Mouse (Mus musculus) neural tube, embryonic 14.5 days (tissue): ENCODE results near the gene Rab8b. TPM values are rescaled to one million over a fixed set of nuclear protein-coding genes. Genes with fewer than 3 reads are reported as not detected.
A peak's percentile ranks its signal among the peaks of the same experiment; 100 is the strongest.

Experiments
- ATAC-seq: fragments of 200-750 bp; cut with Nextera tagmentation; 2 replicates; pipeline ENCODE4 v1.8.0; 2017; ENCODE audit warnings: low read depth, mild to moderate bottlenecking, moderate TSS enrichment, moderate library complexity
- H3K27ac ChIP-seq: fragments of 300-500 bp; sonication (generic); 2 replicates; pipeline ENCODE4 v1.5.1; 2014; ENCODE audit warnings: low read depth, mild to moderate bottlenecking, control low read depth, low read length, moderate library complexity, mixed read lengths
- H3K27me3 ChIP-seq: fragments of 300-500 bp; sonication (generic); 2 replicates; pipeline ENCODE4 v1.6.1; 2014; ENCODE audit warnings: low read length; ENCODE audit not compliant: control insufficient read depth, insufficient read depth
- H3K36me3 ChIP-seq: fragments of 300-500 bp; sonication (generic); 2 replicates; pipeline ENCODE4 v1.6.1; 2014; ENCODE audit warnings: low read length, mixed read lengths; ENCODE audit not compliant: control insufficient read depth, insufficient read depth
- H3K4me1 ChIP-seq: fragments of 300-500 bp; sonication (generic); 2 replicates; pipeline ENCODE4 v1.6.1; 2014; ENCODE audit warnings: low read length; ENCODE audit not compliant: control insufficient read depth, insufficient read depth
- H3K4me2 ChIP-seq: fragments of 300-500 bp; sonication (generic); 2 replicates; pipeline ENCODE4 v1.6.1; 2014; ENCODE audit warnings: mild to moderate bottlenecking, low read depth, low read length, control low read depth
- H3K4me3 ChIP-seq: fragments of 300-500 bp; sonication (generic); 2 replicates; pipeline ENCODE4 v1.5.1; 2014; ENCODE audit warnings: low read depth, low read length, control low read depth, mixed read lengths
- H3K9ac ChIP-seq: fragments of 300-500 bp; sonication (generic); replicated peaks from 2 replicates; pipeline ENCODE4 v1.6.1; 2014; ENCODE audit warnings: low read depth, mild to moderate bottlenecking, control low read depth, low read length, mixed read lengths
- H3K9me3 ChIP-seq: fragments of 300-500 bp; sonication (generic); 2 replicates; pipeline ENCODE4 v1.6.1; 2016; ENCODE audit warnings: low read length; ENCODE audit not compliant: control insufficient read depth
- WGBS: fragments of 180-500 bp; shearing (Covaris S2); extraction: QIAGEN DNeasy Blood & Tissue Kit; methylation state at CpG from one replicate; pipeline ENCODE4 v1.1.7; 2014; 5-methylcytosine and 5-hydroxymethylcytosine counted together
- polyA plus RNA-seq: library from polyadenylated mRNA; unstranded; fragments of >200 nt; fragmentation: Nextera tagmentation; extraction: Ambion mirVana; gene quantifications from 2 replicates; pipeline ENCODE4 v1.2.1, GENCODE M21; 2014

The Rab8b gene
- polyA plus RNA-seq, 1 experiment from 2014 or later, result 35.5 TPM

GRCm38 (mm10) chr9:66886366-66886765, 33.1 kb downstream of the Rab8b start:
- Histone ChIP-seq H3K27ac (0 out of 2 replicates have a peak overlapping the region, but pooled peaks have one; percentile 22), H3K36me3 (no peaks in the 10 kb centered on the region), H3K27me3 (no peaks in the 10 kb centered on the region), H3K4me1 (peaks cover 13% of the 10 kb centered on the region), H3K9me3 (no peaks in the 10 kb centered on the region), H3K9ac (no peak overlapping the region), H3K4me3 (no peak overlapping the region), H3K4me2 (no peak overlapping the region)
- 56% methylated on average over 3 of the region's 3 CpGs for WGBS
- ATAC-seq, result no peak

DNA sequence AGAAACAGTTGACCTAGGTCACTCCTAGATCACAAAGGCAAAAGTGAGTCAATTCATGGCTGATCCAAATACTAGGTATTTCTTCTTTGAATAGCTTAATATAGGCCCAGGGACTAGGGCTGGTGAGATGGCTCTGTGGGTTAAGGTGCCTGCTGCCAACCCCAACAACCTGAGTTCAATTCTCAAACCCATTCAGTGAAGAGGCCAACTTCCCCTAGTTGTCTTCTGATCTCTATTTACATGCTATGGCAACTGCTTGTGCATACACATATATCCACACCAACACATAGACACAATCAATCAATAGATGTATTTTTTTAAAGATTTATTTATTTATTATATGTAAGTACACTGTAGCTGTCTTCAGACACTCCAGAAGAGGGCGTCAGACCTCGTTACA, 34.9 kb downstream of the Rab8b start:
- H3K27ac ChIP-seq, result no peak overlapping the region
- no peaks in the 10 kb centered on the region for H3K36me3 ChIP-seq
- H3K4me2 ChIP-seq, result no peak overlapping the region
- no peak overlapping the region for H3K9ac ChIP-seq
- WGBS, result 85% methylated on average over 2 of the region's 2 CpGs
- H3K9me3 ChIP-seq, result no peaks in the 10 kb centered on the region
- H3K4me3 ChIP-seq, result no peak overlapping the region
- no peaks in the 10 kb centered on the region for H3K27me3 ChIP-seq
- no peak for ATAC-seq
- peaks cover 13% of the 10 kb centered on the region for H3K4me1 ChIP-seq

DNA sequence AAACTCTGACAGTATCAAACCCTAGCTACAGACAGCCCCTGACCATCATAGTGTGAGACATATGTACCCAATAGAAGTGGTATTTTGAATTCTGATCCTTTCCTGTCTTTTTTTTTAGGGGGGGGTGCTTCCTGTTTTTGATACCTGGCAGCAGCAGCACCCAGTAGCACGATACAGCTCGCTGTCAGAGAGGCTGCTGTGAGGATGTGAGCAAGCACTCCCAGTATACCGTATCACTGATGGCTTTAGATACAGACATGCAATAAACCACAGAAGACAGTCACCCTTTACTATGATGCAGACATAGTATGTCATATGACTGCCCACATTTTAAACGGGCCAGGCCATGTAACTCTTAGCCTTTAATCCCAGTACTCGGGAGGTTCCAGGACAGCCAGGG, 36.0 kb downstream of the Rab8b start:
- no peak overlapping the region for H3K4me3 ChIP-seq
- no peak for ATAC-seq
- H3K9me3 ChIP-seq, result no peaks in the 10 kb centered on the region
- no peak overlapping the region for H3K27ac ChIP-seq
- H3K9ac ChIP-seq, result no peak overlapping the region
- WGBS, result 91% methylated on average over 5 of the region's 5 CpGs
- no peaks in the 10 kb centered on the region for H3K36me3 ChIP-seq
- no peak overlapping the region for H3K4me2 ChIP-seq
- H3K4me1 ChIP-seq, result peaks cover 13% of the 10 kb centered on the region
- no peaks in the 10 kb centered on the region for H3K27me3 ChIP-seq

- peaks cover 9% of the 10 kb centered on the region for H3K4me1 ChIP-seq
- WGBS, result 76% methylated on average over 8 of the region's 8 CpGs
- no peak overlapping the region for H3K4me2 ChIP-seq
- no peak for ATAC-seq
- H3K36me3 ChIP-seq, result no peaks in the 10 kb centered on the region
- no peaks in the 10 kb centered on the region for H3K27me3 ChIP-seq
- no peak overlapping the region for H3K9ac ChIP-seq
- H3K9me3 ChIP-seq, result no peaks in the 10 kb centered on the region
- no peak overlapping the region for H3K4me3 ChIP-seq
- no peak overlapping the region for H3K27ac ChIP-seq
Measured at GRCm38 (mm10) chr9:66882406-66882821, 37.1 kb downstream of the Rab8b start.

- Histone ChIP-seq H3K9me3 (no peaks in the 10 kb centered on the region), H3K27ac (no peak overlapping the region), H3K4me3 (no peak overlapping the region), H3K4me1 (peaks cover 3% of the 10 kb centered on the region), H3K36me3 (no peaks in the 10 kb centered on the region), H3K4me2 (no peak overlapping the region), H3K27me3 (no peaks in the 10 kb centered on the region), H3K9ac (no peak overlapping the region)
- 82% methylated on average over 3 of the region's 3 CpGs for WGBS
- no peak for ATAC-seq
Measured at GRCm38 (mm10) chr9:66881858-66882257, 37.6 kb downstream of the Rab8b start.

DNA sequence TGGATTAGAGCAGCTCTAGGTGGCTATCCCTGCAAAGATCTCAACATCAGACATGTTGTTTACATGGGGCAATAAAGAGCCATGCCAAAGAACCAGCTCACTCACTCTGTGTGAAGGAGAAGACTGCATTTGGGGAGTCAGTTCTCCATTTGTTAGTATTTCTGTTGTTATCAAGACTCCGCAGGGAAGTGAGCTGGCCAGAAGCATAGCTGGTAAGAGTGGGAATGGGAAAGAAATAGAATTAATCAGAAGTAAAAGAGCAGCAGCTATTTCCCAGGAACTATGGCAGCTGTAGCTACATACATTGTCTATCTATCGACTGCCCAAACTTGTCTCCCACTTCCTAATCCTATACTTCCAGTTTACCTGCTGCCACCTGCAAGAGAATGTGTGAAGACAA, 38.7 kb downstream of the Rab8b start:
- no peaks in the 10 kb centered on the region for H3K4me1 ChIP-seq
- H3K36me3 ChIP-seq, result no peaks in the 10 kb centered on the region
- H3K9me3 ChIP-seq, result no peaks in the 10 kb centered on the region
- no peak overlapping the region for H3K4me2 ChIP-seq
- H3K4me3 ChIP-seq, result no peak overlapping the region
- no peak for ATAC-seq
- WGBS, result 97% methylated on average over 2 of the region's 2 CpGs
- no peak overlapping the region for H3K9ac ChIP-seq
- no peaks in the 10 kb centered on the region for H3K27me3 ChIP-seq
- H3K27ac ChIP-seq, result no peak overlapping the region

DNA sequence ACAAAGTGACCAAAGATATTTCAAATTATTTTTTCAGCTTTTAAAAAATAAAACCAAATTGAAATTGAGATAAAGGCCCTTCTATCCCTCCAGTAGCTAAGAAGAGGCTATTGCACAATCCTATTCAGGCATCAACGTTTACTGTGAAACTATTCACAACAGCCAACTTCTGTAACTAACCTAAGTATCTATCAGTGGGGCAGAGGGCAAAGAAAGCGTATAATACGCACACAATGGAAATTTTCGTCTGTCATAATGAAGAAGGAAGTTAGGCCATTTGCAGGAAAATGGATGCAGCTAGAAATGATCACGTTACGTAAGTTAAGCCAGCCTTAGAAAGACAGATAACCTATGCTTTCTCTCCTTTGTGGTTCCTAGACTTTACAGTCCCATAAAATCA, 40.0 kb downstream of the Rab8b start:
- Histone ChIP-seq H3K9ac (no peak overlapping the region), H3K4me2 (no peak overlapping the region), H3K4me1 (no peaks in the 10 kb centered on the region), H3K27me3 (no peaks in the 10 kb centered on the region), H3K27ac (no peak overlapping the region), H3K9me3 (no peaks in the 10 kb centered on the region), H3K4me3 (no peak overlapping the region), H3K36me3 (no peaks in the 10 kb centered on the region)
- WGBS, result 77% methylated on average over 6 of the region's 6 CpGs
- ATAC-seq, result no peak

GRCm38 (mm10) chr9:66878899-66879298, 40.6 kb downstream of the Rab8b start:
- Histone ChIP-seq H3K9me3 (no peaks in the 10 kb centered on the region), H3K36me3 (no peaks in the 10 kb centered on the region), H3K4me1 (no peaks in the 10 kb centered on the region), H3K4me2 (no peak overlapping the region), H3K27ac (no peak overlapping the region), H3K4me3 (no peak overlapping the region), H3K27me3 (no peaks in the 10 kb centered on the region), H3K9ac (no peak overlapping the region)
- 95% methylated on average over 3 of the region's 3 CpGs for WGBS
- ATAC-seq, result no peak

GRCm38 (mm10) chr9:66876577-66876976, 42.9 kb downstream of the Rab8b start:
- no peaks in the 10 kb centered on the region for H3K4me1 ChIP-seq
- H3K9me3 ChIP-seq, result no peaks in the 10 kb centered on the region
- H3K27me3 ChIP-seq, result no peaks in the 10 kb centered on the region
- H3K4me2 ChIP-seq, result no peak overlapping the region
- no peak overlapping the region for H3K9ac ChIP-seq
- no peak overlapping the region for H3K4me3 ChIP-seq
- ATAC-seq, result no peak
- H3K27ac ChIP-seq, result no peak overlapping the region
- no peaks in the 10 kb centered on the region for H3K36me3 ChIP-seq
- 90% methylated on average over 5 of the region's 5 CpGs for WGBS

- no peaks in the 10 kb centered on the region for H3K27me3 ChIP-seq
- no peaks in the 10 kb centered on the region for H3K36me3 ChIP-seq
- no peaks in the 10 kb centered on the region for H3K4me1 ChIP-seq
- no peak overlapping the region for H3K9ac ChIP-seq
- no peak overlapping the region for H3K4me2 ChIP-seq
- over 99% methylated on average over 5 of the region's 5 CpGs for WGBS
- ATAC-seq, result no peak
- H3K9me3 ChIP-seq, result no peaks in the 10 kb centered on the region
- H3K27ac ChIP-seq, result no peak overlapping the region
- no peak overlapping the region for H3K4me3 ChIP-seq
Measured at GRCm38 (mm10) chr9:66874297-66874696, 45.2 kb downstream of the Rab8b start.
